Mouse (Mus musculus): ENCODE measurements around the gene 1110025L11Rik. TPM values are rescaled to one million over a fixed set of nuclear protein-coding genes. Genes with fewer than 3 reads are reported as not detected.
"Not testable (repeated sequence)": the region's sequence is repeated elsewhere in the genome, so short reads cannot be mapped to it uniquely, and the experiment has no call there.

Gene 1110025L11Rik
- not detected in 2 replicates for polyA plus RNA-seq (2015; fragmentation: Nextera tagmentation; extraction: Ambion mirVana)

- not testable (repeated sequence) for H3K36me3 ChIP-seq (replicated peaks); H3K9ac ChIP-seq; H3K4me2 ChIP-seq; H3K4me1 ChIP-seq; ATAC-seq (replicated peaks); H3K27me3 ChIP-seq (replicated peaks); H3K27ac ChIP-seq; H3K4me3 ChIP-seq; H3K9me3 ChIP-seq
- no CpG with 5 or more reads among the region's 2 CpGs for WGBS
These were observed at the start of gene 1110025L11Rik for GRCm38 (mm10) chr16:89063902-89064301. Gene 1110025L11Rik (minus strand): TSS chr16:89064002.

DNA sequence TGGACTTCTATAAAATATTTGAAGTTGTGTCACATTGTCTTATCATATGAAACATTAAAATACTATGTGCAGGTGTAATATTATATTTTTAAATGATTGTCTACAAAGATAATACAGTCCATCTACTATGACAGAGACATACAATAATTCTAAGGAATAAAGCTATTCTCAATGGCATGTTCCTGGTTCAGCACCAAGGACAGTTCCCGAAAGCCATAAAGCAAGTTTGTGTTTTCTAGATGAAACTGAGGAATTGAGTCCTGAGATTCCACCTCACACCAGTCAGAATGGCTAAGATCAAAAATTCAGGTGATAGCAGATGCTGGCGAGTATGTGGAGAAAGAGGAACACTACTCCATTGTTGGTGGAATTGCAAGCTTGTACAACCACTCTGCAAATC is 7.2 kb upstream of the 1110025L11Rik start:
- not testable (repeated sequence) for H3K36me3 ChIP-seq (replicated peaks); ATAC-seq (replicated peaks); H3K9me3 ChIP-seq; H3K4me1 ChIP-seq; H3K4me2 ChIP-seq; H3K27ac ChIP-seq; H3K27me3 ChIP-seq (replicated peaks); H3K9ac ChIP-seq; H3K4me3 ChIP-seq
- 75% methylated on average over 2 of the region's 2 CpGs for WGBS

DNA sequence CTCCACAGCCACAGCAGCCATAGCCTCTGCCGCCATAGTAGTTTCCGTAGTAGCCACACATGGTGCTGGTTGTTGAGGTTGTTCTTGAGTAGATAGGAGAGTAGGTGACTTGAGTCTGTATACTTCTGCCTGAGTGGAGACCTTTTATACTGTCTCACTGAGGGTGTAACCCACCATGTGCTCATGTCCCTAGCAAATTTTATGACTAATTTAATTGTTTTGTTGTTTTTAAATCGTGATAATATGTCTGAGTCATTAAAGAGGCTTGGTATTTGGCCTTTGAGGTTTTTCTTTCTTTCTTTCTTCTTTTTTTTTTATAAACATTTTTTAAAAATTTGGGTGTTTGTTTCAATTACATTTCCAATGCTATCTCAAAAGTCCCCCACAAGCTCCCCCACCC is 16.0 kb downstream of the 1110025L11Rik start, which contains the start of gene Krtap6-5:
Gene Krtap6-5, minus strand, starts transcription at position 101 of the 400 bp plus-strand sequence.
- Histone ChIP-seq H3K4me1 (no peaks in the 10 kb centered on the region), H3K4me3 (no peak within 1 kb of the TSS), H3K36me3 (replicated peaks) (no peaks in the 10 kb centered on the region), H3K9ac (no peak within 1 kb of the TSS), H3K27ac (no peak within 1 kb of the TSS), H3K4me2 (no peak within 1 kb of the TSS), H3K27me3 (replicated peaks) (no peaks in the 10 kb centered on the region), H3K9me3 (no peaks in the 10 kb centered on the region)
- no peak for ATAC-seq (replicated peaks)
- 92% methylated on average over 3 of the region's 3 CpGs for WGBS

DNA sequence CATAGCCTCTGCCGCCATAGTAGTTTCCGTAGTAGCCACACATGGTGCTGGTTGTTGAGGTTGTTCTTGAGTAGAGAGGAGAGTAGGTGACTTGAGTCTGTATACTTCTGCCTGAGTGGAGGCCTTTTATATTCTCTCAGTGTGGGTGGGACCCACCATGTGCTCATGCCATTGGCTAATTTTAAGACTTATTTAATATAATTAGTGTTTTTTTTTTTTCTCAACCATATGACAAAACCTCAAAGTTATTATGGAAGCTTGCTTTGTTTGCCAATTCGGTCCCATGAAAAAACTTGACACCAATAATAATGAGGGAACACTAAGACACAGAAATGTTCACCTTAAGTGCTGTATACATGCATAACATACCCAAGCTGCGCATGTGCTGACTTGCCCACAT is 22.4 kb downstream of the 1110025L11Rik start, which contains the start of gene Gm10228:
Gene Gm10228, minus strand, starts transcription at position 101 of the 400 bp plus-strand sequence.
- not testable (repeated sequence) for H3K4me3 ChIP-seq; H3K4me1 ChIP-seq; H3K27ac ChIP-seq; H3K27me3 ChIP-seq (replicated peaks); H3K9ac ChIP-seq; H3K36me3 ChIP-seq (replicated peaks); H3K9me3 ChIP-seq; H3K4me2 ChIP-seq; ATAC-seq (replicated peaks)
- 92% methylated on average over 2 of the region's 4 CpGs for WGBS

- H3K27me3 ChIP-seq (replicated peaks); H3K9ac ChIP-seq; H3K36me3 ChIP-seq (replicated peaks); H3K27ac ChIP-seq; H3K9me3 ChIP-seq; ATAC-seq (replicated peaks); H3K4me2 ChIP-seq; H3K4me3 ChIP-seq; H3K4me1 ChIP-seq: not testable (repeated sequence)
- 94% methylated on average over 3 of the region's 3 CpGs for WGBS
These were observed 32.4 kb downstream of the 1110025L11Rik start, which contains the start of gene Krtap6-1 for GRCm38 (mm10) chr16:89031399-89031798. Gene Krtap6-1 (plus strand): TSS chr16:89031699.

DNA sequence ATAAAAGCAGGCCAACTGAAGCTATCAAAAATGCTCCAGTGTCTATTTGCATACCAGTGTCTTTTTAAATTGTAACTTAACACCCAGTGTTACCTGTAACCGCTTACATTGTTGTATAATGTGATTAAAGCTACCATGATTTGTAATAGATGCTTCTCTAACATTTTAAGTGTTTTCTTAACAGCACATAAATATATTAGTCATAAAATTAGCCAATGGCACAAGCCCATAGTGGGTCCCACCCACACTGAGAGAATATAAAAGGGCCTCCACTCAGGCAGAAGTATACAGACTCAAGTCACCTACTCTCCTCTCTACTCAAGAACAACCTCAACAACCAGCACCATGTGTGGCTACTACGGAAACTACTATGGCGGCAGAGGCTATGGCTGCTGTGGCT is 48.8 kb downstream of the 1110025L11Rik start, which contains the start of gene Gm10229:
Gene Gm10229, plus strand, starts transcription at position 301 of the 400 bp plus-strand sequence.
- not testable (repeated sequence) for H3K4me3 ChIP-seq; H3K9ac ChIP-seq; H3K27me3 ChIP-seq (replicated peaks); ATAC-seq (replicated peaks); H3K36me3 ChIP-seq (replicated peaks); H3K4me2 ChIP-seq; H3K4me1 ChIP-seq; H3K27ac ChIP-seq; H3K9me3 ChIP-seq
- WGBS: 99% methylated on average over 3 of the region's 3 CpGs

DNA sequence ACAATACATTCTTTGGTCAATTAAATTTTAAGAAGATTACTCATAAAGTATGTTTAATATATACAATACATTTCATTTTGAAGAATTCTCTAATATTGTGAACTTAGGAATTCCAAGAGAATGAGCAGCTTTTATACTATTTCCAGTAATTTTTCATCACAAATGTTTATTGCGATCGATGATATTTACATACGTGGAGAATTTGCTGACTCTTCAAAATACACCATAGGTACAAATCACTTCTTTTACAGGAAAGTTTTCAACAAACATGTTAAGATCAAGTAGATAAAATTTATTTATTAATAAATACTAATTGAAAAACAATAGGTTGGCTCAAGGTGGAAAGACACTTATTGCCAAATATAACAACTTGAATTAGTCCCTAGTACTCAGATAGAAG is 49.8 kb downstream of the 1110025L11Rik start:
- no peak for ATAC-seq (replicated peaks)
- H3K9ac ChIP-seq: no peak overlapping the region
- H3K4me1 ChIP-seq: no peaks in the 10 kb centered on the region
- no peak overlapping the region for H3K4me3 ChIP-seq
- H3K36me3 ChIP-seq (replicated peaks): no peaks in the 10 kb centered on the region
- H3K27ac ChIP-seq: no peak overlapping the region
- 97% methylated on average over 3 of the region's 3 CpGs for WGBS
- no peaks in the 10 kb centered on the region for H3K27me3 ChIP-seq (replicated peaks)
- H3K4me2 ChIP-seq: no peak overlapping the region
- H3K9me3 ChIP-seq: no peaks in the 10 kb centered on the region

Other genes with a start within 250 kb of the 1110025L11Rik start
- gene Krtap15, start 243.8 kb downstream of the 1110025L11Rik start, polyA plus RNA-seq (2015; fragmentation: Nextera tagmentation; extraction: Ambion mirVana): not detected in 2 replicates
- not detected in 2 replicates for gene Krtap14, start 237.9 kb downstream of the 1110025L11Rik start, polyA plus RNA-seq (2015; fragmentation: Nextera tagmentation; extraction: Ambion mirVana)
- gene Krtap19-1, start 194.6 kb downstream of the 1110025L11Rik start, polyA plus RNA-seq (2015; fragmentation: Nextera tagmentation; extraction: Ambion mirVana): not detected in 2 replicates
- not detected in 2 replicates for gene Krtap19-2, start 189.7 kb downstream of the 1110025L11Rik start, polyA plus RNA-seq (2015; fragmentation: Nextera tagmentation; extraction: Ambion mirVana)
- not detected in 2 replicates for gene Krtap19-3, start 186.0 kb downstream of the 1110025L11Rik start, polyA plus RNA-seq (2015; fragmentation: Nextera tagmentation; extraction: Ambion mirVana)
- gene Krtap19-4, start 178.9 kb downstream of the 1110025L11Rik start, polyA plus RNA-seq (2015; fragmentation: Nextera tagmentation; extraction: Ambion mirVana): not detected in 2 replicates
- gene Krtap19-5, start 167.5 kb downstream of the 1110025L11Rik start, polyA plus RNA-seq (2015; fragmentation: Nextera tagmentation; extraction: Ambion mirVana): not detected in 2 replicates
- gene Krtap19-9b, start 131.7 kb downstream of the 1110025L11Rik start, polyA plus RNA-seq (2015; fragmentation: Nextera tagmentation; extraction: Ambion mirVana): not detected in 2 replicates
- gene Krtap16-3, start 101.1 kb downstream of the 1110025L11Rik start, polyA plus RNA-seq (2015; fragmentation: Nextera tagmentation; extraction: Ambion mirVana): not detected in 2 replicates
- not detected in 2 replicates for gene Krtap22-2, start 53.2 kb downstream of the 1110025L11Rik start, polyA plus RNA-seq (2015; fragmentation: Nextera tagmentation; extraction: Ambion mirVana)
- not detected in 2 replicates for gene Gm10229, start 48.7 kb downstream of the 1110025L11Rik start, polyA plus RNA-seq (2015; fragmentation: Nextera tagmentation; extraction: Ambion mirVana)
- gene Krtap6-1, start 32.3 kb downstream of the 1110025L11Rik start, polyA plus RNA-seq (2015; fragmentation: Nextera tagmentation; extraction: Ambion mirVana): not detected in 2 replicates
- not detected in 2 replicates for gene Gm10228, start 22.5 kb downstream of the 1110025L11Rik start, polyA plus RNA-seq (2015; fragmentation: Nextera tagmentation; extraction: Ambion mirVana)
- gene Krtap6-5, start 16.1 kb downstream of the 1110025L11Rik start, polyA plus RNA-seq (2015; fragmentation: Nextera tagmentation; extraction: Ambion mirVana): not detected in 2 replicates
- gene Krtap6-3, start 20.0 kb upstream of the 1110025L11Rik start, polyA plus RNA-seq (2015; fragmentation: Nextera tagmentation; extraction: Ambion mirVana): not detected in 2 replicates
- gene Gm6358, start 76.8 kb upstream of the 1110025L11Rik start, polyA plus RNA-seq (2015; fragmentation: Nextera tagmentation; extraction: Ambion mirVana): not detected in 2 replicates
- not detected in 2 replicates for gene Gm10061, start 87.1 kb upstream of the 1110025L11Rik start, polyA plus RNA-seq (2015; fragmentation: Nextera tagmentation; extraction: Ambion mirVana)
- not detected in 2 replicates for gene Gm9789, start 94.0 kb upstream of the 1110025L11Rik start, polyA plus RNA-seq (2015; fragmentation: Nextera tagmentation; extraction: Ambion mirVana)
- gene Gm7735, start 105.5 kb upstream of the 1110025L11Rik start, polyA plus RNA-seq (2015; fragmentation: Nextera tagmentation; extraction: Ambion mirVana): not detected in 2 replicates
- not detected in 2 replicates for gene 1110057P08Rik, start 110.7 kb upstream of the 1110025L11Rik start, polyA plus RNA-seq (2015; fragmentation: Nextera tagmentation; extraction: Ambion mirVana)
- gene Krtap20-2, start 141.9 kb upstream of the 1110025L11Rik start, polyA plus RNA-seq (2015; fragmentation: Nextera tagmentation; extraction: Ambion mirVana): not detected in 2 replicates

All from midbrain, embryonic 15.5 days (tissue).